Mouse (Mus musculus) cortical plate, adult 2 months (tissue): ENCODE measurements around the gene Nkx2-3.

Source experiments
- CTCF ChIP-seq: fragments of 200-500 bp; IDR thresholded peaks from 2 replicates; pipeline ENCODE4 v1.5.1; 2011; ENCODE audit warnings: mild to moderate bottlenecking, control low read depth, low read length; ENCODE audit not compliant: insufficient read depth; ENCODE audit errors: extremely low read depth
- POLR2A ChIP-seq: fragments of 200-500 bp; IDR thresholded peaks from 2 replicates; pipeline ENCODE4 v1.6.1; 2011; ENCODE audit warnings: mild to moderate bottlenecking, low read length, control low read depth; ENCODE audit not compliant: insufficient read depth; ENCODE audit errors: extremely low read depth

- no peak for TF ChIP-seq CTCF
- TF ChIP-seq POLR2A: no peak
Observed at GRCm38 (mm10) chr19:43607842-43608680, 4.1 kb upstream of the Nkx2-3 start.
